8 mouse cellular contexts compared by ENCODE assay signal in the genomic region with DNA sequence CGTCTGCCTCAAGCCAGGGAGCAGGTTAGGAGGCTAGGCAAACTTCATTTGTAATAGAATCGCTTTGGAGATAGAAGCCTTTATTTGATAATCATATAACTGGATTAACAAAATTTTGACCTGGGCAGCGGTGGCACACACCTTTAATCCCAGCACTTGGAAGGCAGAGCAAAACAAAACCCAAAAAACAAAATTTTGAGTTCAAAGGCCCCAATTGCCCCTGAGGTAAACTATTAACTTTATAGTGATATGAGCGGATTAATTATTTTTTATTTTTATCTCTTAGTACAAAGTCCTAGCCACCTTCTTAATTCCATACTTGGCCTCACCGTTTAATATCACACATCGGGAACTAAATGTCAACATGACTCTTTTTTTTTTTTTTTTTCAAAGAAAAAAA. TPM values are rescaled to one million over a fixed set of nuclear protein-coding genes. Genes with fewer than 3 reads are reported as not detected.
A peak's percentile ranks its signal among the peaks of the same experiment; 100 is the strongest.
DNase-seq lines count a peak whose midpoint lies in the region; ATAC-seq and TF ChIP-seq lines count a peak whose summit lies in the region.

No protein-coding gene starts in this region.

- no peak for ATAC-seq in embryonic facial prominence, embryonic 14.5 days (ENCODE audit: low read depth)
- no peak for ATAC-seq in intestine, postnatal 0 days
- ATAC-seq in neural tube, embryonic 12.5 days (ENCODE audit: low FRiP score, low read depth), result no peak
- no peak for ATAC-seq in inflammation-experienced regulatory T-cells, adult 6 months

- H3K4me2 ChIP-seq in embryonic facial prominence, embryonic 14.5 days (ENCODE audit: low read depth, low read length), result peak overlapping the region; percentile 84
- H3K4me2 ChIP-seq in intestine, postnatal 0 days (replicated peaks; ENCODE audit: low read depth), result peak overlapping the region; percentile 74
- peak overlapping the region; percentile 83 for H3K4me2 ChIP-seq in neural tube, embryonic 12.5 days (replicated peaks)

- no peaks in the 10 kb centered on the region for H3K36me3 ChIP-seq in embryonic facial prominence, embryonic 14.5 days (ENCODE audit: control insufficient read depth, insufficient read depth, low read length)
- peaks cover 9% of the 10 kb centered on the region; the same call in 1 of the 2 replicates for H3K36me3 ChIP-seq in intestine, postnatal 0 days (ENCODE audit: control insufficient read depth, insufficient read depth)
- no peaks in the 10 kb centered on the region for H3K36me3 ChIP-seq in neural tube, embryonic 12.5 days

- H3K4me3 ChIP-seq in left cerebral cortex, adult 2 months, result peak overlapping the region; percentile 60
- peak overlapping the region; percentile 58 for H3K4me3 ChIP-seq in embryonic facial prominence, embryonic 14.5 days (ENCODE audit: low read depth, low read length)
- H3K4me3 ChIP-seq in intestine, postnatal 0 days (ENCODE audit: low read depth, low read length), result peak overlapping the region; percentile 65
- H3K4me3 ChIP-seq in neural tube, embryonic 12.5 days, result peak overlapping the region; percentile 48

- no peak for DNase-seq in left cerebral cortex, adult 2 months (ENCODE audit: extremely low spot score in 1 of 2, low spot score in 2 of 2)
- DNase-seq in left cerebral cortex, adult 18-20 months (ENCODE audit: low spot score in 2 of 2), result no peak
- no peak for DNase-seq in embryonic facial prominence, embryonic 14.5 days (ENCODE audit: low spot score)
- no peak for DNase-seq in frontal cortex, postnatal 25 days (ENCODE audit: low spot score in 2 of 2)
- no peak for DNase-seq in thymus, postnatal 14 days

- H3K9ac ChIP-seq in embryonic facial prominence, embryonic 14.5 days (ENCODE audit: low read depth, low read length), result peak overlapping the region; percentile 78
- peak overlapping the region; percentile 58; the same call in 1 of the 2 replicates for H3K9ac ChIP-seq in intestine, postnatal 0 days (ENCODE audit: low read depth, low read length)
- peak overlapping the region; percentile 70; the same call in 1 of the 2 replicates for H3K9ac ChIP-seq in neural tube, embryonic 12.5 days

- H3K4me1 ChIP-seq in embryonic facial prominence, embryonic 14.5 days (ENCODE audit: control insufficient read depth, insufficient read depth, low read length), result peaks cover 11% of the 10 kb centered on the region
- H3K4me1 ChIP-seq in intestine, postnatal 0 days (replicated peaks; ENCODE audit: control insufficient read depth, insufficient read depth, low read length), result 0 out of 2 replicates have a peak, but pooled peaks cover 2% of the 10 kb centered on the region
- peaks cover 12% of the 10 kb centered on the region for H3K4me1 ChIP-seq in neural tube, embryonic 12.5 days

- no peaks in the 10 kb centered on the region for H3K27me3 ChIP-seq in embryonic facial prominence, embryonic 14.5 days (replicated peaks; ENCODE audit: control insufficient read depth, insufficient read depth, low read length)
- H3K27me3 ChIP-seq in intestine, postnatal 0 days (replicated peaks; ENCODE audit: control insufficient read depth, insufficient read depth, low read length), result no peaks in the 10 kb centered on the region
- no peaks in the 10 kb centered on the region for H3K27me3 ChIP-seq in neural tube, embryonic 12.5 days (replicated peaks)

- no peak for TF ChIP-seq CTCF in left cerebral cortex, adult 2 months (IDR thresholded peaks at IDR 0.05)
- TF ChIP-seq CTCF in intestine, postnatal 0 days (IDR thresholded peaks at IDR 0.05; ENCODE audit: low read depth), result no peak

- WGBS in embryonic facial prominence, embryonic 14.5 days, result 78% methylated on average over 6 of the region's 6 CpGs
- WGBS in intestine, postnatal 0 days, result 55% methylated on average over 6 of the region's 6 CpGs
- 84% methylated on average over 6 of the region's 6 CpGs for WGBS in neural tube, embryonic 12.5 days

- peak overlapping the region; percentile 93 for H3K27ac ChIP-seq in left cerebral cortex, adult 2 months
- H3K27ac ChIP-seq in embryonic facial prominence, embryonic 14.5 days (replicated peaks; ENCODE audit: low read depth, low read length), result peak overlapping the region; percentile 82; the same call in 1 of the 2 replicates
- H3K27ac ChIP-seq in intestine, postnatal 0 days (ENCODE audit: low read depth, low read length), result peak overlapping the region; percentile 89
- peak overlapping the region; percentile 29; the same call in 1 of the 2 replicates for H3K27ac ChIP-seq in neural tube, embryonic 12.5 days

- intact Hi-C loops in left cerebral cortex, adult 2 months (cut with DNase I), result loop anchor here (5.0 kb wide), 1 partner anchor 464 kb away; the partner anchor contains the start of genes Cct7 and Pradc1

- H3K9me3 ChIP-seq in embryonic facial prominence, embryonic 14.5 days (ENCODE audit: control insufficient read depth, low read length), result no peaks in the 10 kb centered on the region
- no peaks in the 10 kb centered on the region for H3K9me3 ChIP-seq in intestine, postnatal 0 days (ENCODE audit: control insufficient read depth)
- no peaks in the 10 kb centered on the region for H3K9me3 ChIP-seq in neural tube, embryonic 12.5 days

RNA-seq across cellular contexts. Expression of gene Nat8f1, which starts 1.1 kb away (rescaled TPM):
- total RNA-seq in left cerebral cortex, adult 2 months (2021), result 10 to 100 TPM; 25.6 to 27.9 TPM
- 10 to 100 TPM; 24.7 to 26.1 TPM for total RNA-seq in left cerebral cortex, adult 18-20 months (2021)
- polyA plus RNA-seq in embryonic facial prominence, embryonic 14.5 days (2014; fragmentation: Nextera tagmentation; extraction: Ambion mirVana), result 4.2 and 5.3 TPM in 2 replicates
- polyA plus RNA-seq in intestine, postnatal 0 days (2015; fragmentation: Nextera tagmentation; extraction: Ambion mirVana), result 18.1 and 19.0 TPM in 2 replicates
- polyA plus RNA-seq in neural tube, embryonic 12.5 days (2016; fragmentation: Nextera tagmentation; extraction: Ambion mirVana), result 9.6 and 9.9 TPM in 2 replicates
- 10 to 100 TPM in 1 of 3 experiments, 1 to 10 TPM in 2; 6.1 to 10.5 (median 9.5) TPM for polyA plus RNA-seq in inflammation-experienced regulatory T-cells, adult 6 months (2017; shearing (Covaris generic))

RNA-seq across cellular contexts. Expression of gene Tprkb, which starts 4.9 kb away (rescaled TPM):
- 10 to 100 TPM; 52.3 to 54.3 TPM for total RNA-seq in left cerebral cortex, adult 2 months (2021)
- 10 to 100 TPM; 51.6 to 55.3 TPM for total RNA-seq in left cerebral cortex, adult 18-20 months (2021)
- 23.7 and 24.1 TPM in 2 replicates for polyA plus RNA-seq in embryonic facial prominence, embryonic 14.5 days (2014; fragmentation: Nextera tagmentation; extraction: Ambion mirVana)
- polyA plus RNA-seq in intestine, postnatal 0 days (2015; fragmentation: Nextera tagmentation; extraction: Ambion mirVana), result 61.3 and 65.1 TPM in 2 replicates
- 41.2 and 41.4 TPM in 2 replicates for polyA plus RNA-seq in neural tube, embryonic 12.5 days (2016; fragmentation: Nextera tagmentation; extraction: Ambion mirVana)
- 10 to 100 TPM; 40.0 to 61.3 (median 50.0) TPM for polyA plus RNA-seq in inflammation-experienced regulatory T-cells, adult 6 months (2017; shearing (Covaris generic))

RNA-seq across cellular contexts. Expression of gene Nat8f4, which starts 11.9 kb away (rescaled TPM):
- 1 to 10 TPM; 5.3 to 7.4 TPM for total RNA-seq in left cerebral cortex, adult 2 months (2021)
- 1 to 10 TPM; 6.2 to 7.6 TPM for total RNA-seq in left cerebral cortex, adult 18-20 months (2021)
- 2.4 TPM in 2 replicates for polyA plus RNA-seq in embryonic facial prominence, embryonic 14.5 days (2014; fragmentation: Nextera tagmentation; extraction: Ambion mirVana)
- polyA plus RNA-seq in intestine, postnatal 0 days (2015; fragmentation: Nextera tagmentation; extraction: Ambion mirVana), result 38.7 and 41.4 TPM in 2 replicates
- 4.6 TPM in 2 replicates for polyA plus RNA-seq in neural tube, embryonic 12.5 days (2016; fragmentation: Nextera tagmentation; extraction: Ambion mirVana)
- polyA plus RNA-seq in inflammation-experienced regulatory T-cells, adult 6 months (2017; shearing (Covaris generic)), result 1 to 10 TPM; 5.8 to 8.6 (median 6.7) TPM

RNA-seq across cellular contexts. Expression of gene Dusp11, which starts 44.9 kb away (rescaled TPM):
- 10 to 100 TPM; 78.1 to 88.9 TPM for total RNA-seq in left cerebral cortex, adult 2 months (2021)
- 10 to 100 TPM; 66.0 to 70.4 TPM for total RNA-seq in left cerebral cortex, adult 18-20 months (2021)
- polyA plus RNA-seq in embryonic facial prominence, embryonic 14.5 days (2014; fragmentation: Nextera tagmentation; extraction: Ambion mirVana), result 53.4 and 54.6 TPM in 2 replicates
- 37.1 and 39.9 TPM in 2 replicates for polyA plus RNA-seq in intestine, postnatal 0 days (2015; fragmentation: Nextera tagmentation; extraction: Ambion mirVana)
- 48.8 and 56.6 TPM in 2 replicates for polyA plus RNA-seq in neural tube, embryonic 12.5 days (2016; fragmentation: Nextera tagmentation; extraction: Ambion mirVana)
- 100 to 1,000 TPM; 177 to 212 (median 182) TPM for polyA plus RNA-seq in inflammation-experienced regulatory T-cells, adult 6 months (2017; shearing (Covaris generic))

RNA-seq across cellular contexts. Expression of gene Nat8f2, which starts 47.6 kb away (rescaled TPM):
- 1 to 10 TPM; 2.1 to 2.7 TPM for total RNA-seq in left cerebral cortex, adult 2 months (2021)
- total RNA-seq in left cerebral cortex, adult 18-20 months (2021), result 1 to 10 TPM; 2.4 to 2.5 TPM
- not detected in 2 replicates for polyA plus RNA-seq in embryonic facial prominence, embryonic 14.5 days (2014; fragmentation: Nextera tagmentation; extraction: Ambion mirVana)
- polyA plus RNA-seq in intestine, postnatal 0 days (2015; fragmentation: Nextera tagmentation; extraction: Ambion mirVana), result 0.16 and 0.38 TPM in 2 replicates
- not detected in 2 replicates for polyA plus RNA-seq in neural tube, embryonic 12.5 days (2016; fragmentation: Nextera tagmentation; extraction: Ambion mirVana)
- under 1 TPM in 1 of 3 experiments, not detected in 2; 0.40 TPM for polyA plus RNA-seq in inflammation-experienced regulatory T-cells, adult 6 months (2017; shearing (Covaris generic))

Comparison
In these comparisons a context has a peak if more than half of its experiments do, and no peak if none do; other contexts are left out.
1. H3K27ac ChIP-seq: peak in every context shown above with its lines; median percentile 93 in left cerebral cortex, adult 2 months; 89 in intestine, postnatal 0 days; 82 in embryonic facial prominence, embryonic 14.5 days; 29 in neural tube, embryonic 12.5 days.